Mouse (Mus musculus): ENCODE data around the gene Dydc1. TPM values are rescaled to one million over a fixed set of nuclear protein-coding genes. Genes with fewer than 3 reads are reported as not detected.

Dydc1 gene
- total and polyA plus RNA-seq, 2 experiments from 2014 or later, result not detected

- Histone ChIP-seq H3K9ac (replicated peaks; ENCODE audit: low read depth, low read length) (no peak overlapping the region), H3K27ac (ENCODE audit: low read depth) (no peak overlapping the region), H3K27me3 (ENCODE audit: control insufficient read depth, insufficient read depth, low read length) (no peaks in the 10 kb centered on the region), H3K9me3 (replicated peaks; ENCODE audit: control insufficient read depth, low read length) (no peaks in the 10 kb centered on the region), H3K4me1 (ENCODE audit: control insufficient read depth, insufficient read depth) (no peaks in the 10 kb centered on the region), H3K36me3 (replicated peaks; ENCODE audit: control insufficient read depth, insufficient read depth, low read length) (no peaks in the 10 kb centered on the region), H3K4me3 (ENCODE audit: low read depth, low read length) (no peak overlapping the region), H3K4me2 (ENCODE audit: low read depth, low read length) (no peak overlapping the region)
- 49% methylated on average over 13 of the region's 13 CpGs for WGBS
- TF ChIP-seq CTCF (IDR thresholded peaks at IDR 0.05; ENCODE audit: low read depth) (peak; percentile 84), EP300 (IDR thresholded peaks at IDR 0.05; ENCODE audit: low read depth) (no peak)
- DNase-seq (ENCODE audit: low spot score) (peak; percentile 76), ATAC-seq (ENCODE audit: insufficient read depth, low read depth) (no peak)
Observed at GRCm38 (mm10) chr14:41033135-41034110, 39.3 kb upstream of the Dydc1 start.

GRCm38 (mm10) chr14:41035146-41035798 lies 37.4 kb upstream of the Dydc1 start:
- H3K27me3 ChIP-seq (ENCODE audit: control insufficient read depth, insufficient read depth, low read length), result no peaks in the 10 kb centered on the region
- no peaks in the 10 kb centered on the region for H3K36me3 ChIP-seq (replicated peaks; ENCODE audit: control insufficient read depth, insufficient read depth, low read length)
- ATAC-seq (ENCODE audit: insufficient read depth, low read depth) (no peak), DNase-seq (ENCODE audit: low spot score) (peak; percentile 53)
- H3K9ac ChIP-seq (replicated peaks; ENCODE audit: low read depth, low read length), result no peak overlapping the region
- no peak overlapping the region for H3K27ac ChIP-seq (ENCODE audit: low read depth)
- 32% methylated on average over 6 of the region's 6 CpGs for WGBS
- H3K4me1 ChIP-seq (ENCODE audit: control insufficient read depth, insufficient read depth), result no peaks in the 10 kb centered on the region
- H3K4me2 ChIP-seq (ENCODE audit: low read depth, low read length), result no peak overlapping the region
- no peaks in the 10 kb centered on the region for H3K9me3 ChIP-seq (replicated peaks; ENCODE audit: control insufficient read depth, low read length)
- TF ChIP-seq CTCF (IDR thresholded peaks at IDR 0.05; ENCODE audit: low read depth), result peak; percentile 88
- TF ChIP-seq EP300 (IDR thresholded peaks at IDR 0.05; ENCODE audit: low read depth), result no peak
- H3K4me3 ChIP-seq (ENCODE audit: low read depth, low read length), result no peak overlapping the region

- Histone ChIP-seq H3K9me3 (replicated peaks; ENCODE audit: control insufficient read depth, low read length) (no peaks in the 10 kb centered on the region), H3K27me3 (ENCODE audit: control insufficient read depth, insufficient read depth, low read length) (no peaks in the 10 kb centered on the region), H3K36me3 (replicated peaks; ENCODE audit: control insufficient read depth, insufficient read depth, low read length) (no peaks in the 10 kb centered on the region), H3K9ac (replicated peaks; ENCODE audit: low read depth, low read length) (no peak overlapping the region), H3K4me3 (ENCODE audit: low read depth, low read length) (no peak overlapping the region), H3K27ac (ENCODE audit: low read depth) (no peak overlapping the region), H3K4me2 (ENCODE audit: low read depth, low read length) (no peak overlapping the region), H3K4me1 (ENCODE audit: control insufficient read depth, insufficient read depth) (no peaks in the 10 kb centered on the region)
- TF ChIP-seq EP300 (IDR thresholded peaks at IDR 0.05; ENCODE audit: low read depth) (no peak), CTCF (IDR thresholded peaks at IDR 0.05; ENCODE audit: low read depth) (no peak)
- 75% methylated on average over 2 of the region's 2 CpGs for WGBS
- no peak for DNase-seq (ENCODE audit: low spot score)
- no peak for ATAC-seq (ENCODE audit: insufficient read depth, low read depth)
Observed at GRCm38 (mm10) chr14:41047402-41047801, 25.3 kb upstream of the Dydc1 start.

GRCm38 (mm10) chr14:41050471-41050870 lies 22.2 kb upstream of the Dydc1 start:
- H3K4me1 ChIP-seq (ENCODE audit: control insufficient read depth, insufficient read depth), result no peaks in the 10 kb centered on the region
- no peak overlapping the region for H3K27ac ChIP-seq (ENCODE audit: low read depth)
- no peaks in the 10 kb centered on the region for H3K27me3 ChIP-seq (ENCODE audit: control insufficient read depth, insufficient read depth, low read length)
- H3K4me2 ChIP-seq (ENCODE audit: low read depth, low read length), result no peak overlapping the region
- no peak overlapping the region for H3K9ac ChIP-seq (replicated peaks; ENCODE audit: low read depth, low read length)
- DNase-seq (ENCODE audit: low spot score) (no peak), ATAC-seq (ENCODE audit: insufficient read depth, low read depth) (no peak)
- 68% methylated on average over 6 of the region's 6 CpGs for WGBS
- TF ChIP-seq EP300 (IDR thresholded peaks at IDR 0.05; ENCODE audit: low read depth) (no peak), CTCF (IDR thresholded peaks at IDR 0.05; ENCODE audit: low read depth) (no peak)
- H3K4me3 ChIP-seq (ENCODE audit: low read depth, low read length), result no peak overlapping the region
- H3K36me3 ChIP-seq (replicated peaks; ENCODE audit: control insufficient read depth, insufficient read depth, low read length), result no peaks in the 10 kb centered on the region
- no peaks in the 10 kb centered on the region for H3K9me3 ChIP-seq (replicated peaks; ENCODE audit: control insufficient read depth, low read length)

- H3K9me3 ChIP-seq (replicated peaks; ENCODE audit: control insufficient read depth, low read length), result no peaks in the 10 kb centered on the region
- WGBS, result 59% methylated on average over 5 of the region's 5 CpGs
- no peak overlapping the region for H3K9ac ChIP-seq (replicated peaks; ENCODE audit: low read depth, low read length)
- H3K4me2 ChIP-seq (ENCODE audit: low read depth, low read length), result no peak overlapping the region
- ATAC-seq (ENCODE audit: insufficient read depth, low read depth), result no peak
- DNase-seq (ENCODE audit: low spot score), result no peak
- H3K4me3 ChIP-seq (ENCODE audit: low read depth, low read length), result no peak overlapping the region
- H3K27me3 ChIP-seq (ENCODE audit: control insufficient read depth, insufficient read depth, low read length), result no peaks in the 10 kb centered on the region
- TF ChIP-seq EP300 (IDR thresholded peaks at IDR 0.05; ENCODE audit: low read depth) (no peak), CTCF (IDR thresholded peaks at IDR 0.05; ENCODE audit: low read depth) (peak; percentile 36)
- no peak overlapping the region for H3K27ac ChIP-seq (ENCODE audit: low read depth)
- H3K4me1 ChIP-seq (ENCODE audit: control insufficient read depth, insufficient read depth), result no peaks in the 10 kb centered on the region
- H3K36me3 ChIP-seq (replicated peaks; ENCODE audit: control insufficient read depth, insufficient read depth, low read length), result no peaks in the 10 kb centered on the region
Observed at GRCm38 (mm10) chr14:41052481-41052880, 20.2 kb upstream of the Dydc1 start.
